Mouse (Mus musculus) natural killer cell, adult 2 months (primary cell): ENCODE results near the gene Rap1a.
"Not testable (repeated sequence)": the region's sequence is repeated elsewhere in the genome, so short reads cannot be mapped to it uniquely, and the experiment has no call there.

ENCODE experiments used
- DNase-seq, 2 experiments: peaks; one replicate each; pipeline ENCODE4 v3.0.0; 2022; ENCODE audit warnings: low spot score in 2 of 2

Gene Rap1a

GRCm38 (mm10) chr3:105717856-105718555 is 83.1 kb downstream of the Rap1a start:
- no peak for DNase-seq

GRCm38 (mm10) chr3:105716353-105717000 is 84.7 kb downstream of the Rap1a start:
- DNase-seq, result no peak

- no peak for DNase-seq
Observed at GRCm38 (mm10) chr3:105714820-105715167, 86.3 kb downstream of the Rap1a start.

GRCm38 (mm10) chr3:105714091-105714819 is 86.9 kb downstream of the Rap1a start:
- no peak for DNase-seq

GRCm38 (mm10) chr3:105712827-105713226 is 88.3 kb downstream of the Rap1a start:
- DNase-seq, result no peak

GRCm38 (mm10) chr3:105711741-105712140 is 89.4 kb downstream of the Rap1a start:
- no peak for DNase-seq

GRCm38 (mm10) chr3:105710246-105710645 is 90.9 kb downstream of the Rap1a start:
- no peak for DNase-seq

- DNase-seq, result no peak
Observed at GRCm38 (mm10) chr3:105707590-105707989, 93.5 kb downstream of the Rap1a start.

GRCm38 (mm10) chr3:105706366-105707020 is 94.6 kb downstream of the Rap1a start:
- no peak for DNase-seq

GRCm38 (mm10) chr3:105705561-105705960 is 95.6 kb downstream of the Rap1a start:
- DNase-seq, result no peak

GRCm38 (mm10) chr3:105705061-105705549 is 96.0 kb downstream of the Rap1a start:
- DNase-seq, result no peak

- DNase-seq, result peak; percentile 39 to 46
Observed at GRCm38 (mm10) chr3:105704031-105705008, 96.8 kb downstream of the Rap1a start, which contains the start of gene Inka2. Inka2 (plus strand) TSS chr3:105704599.

GRCm38 (mm10) chr3:105703571-105703970 is 97.6 kb downstream of the Rap1a start:
- no peak for DNase-seq

- no peak for DNase-seq
Observed at GRCm38 (mm10) chr3:105701399-105701798, 99.7 kb downstream of the Rap1a start.

GRCm38 (mm10) chr3:105700786-105701185 is 100.3 kb downstream of the Rap1a start:
- not testable (repeated sequence) for DNase-seq

GRCm38 (mm10) chr3:105699241-105699933 is 101.7 kb downstream of the Rap1a start:
- DNase-seq, result no peak

- DNase-seq, result no peak
Observed at GRCm38 (mm10) chr3:105698311-105698710, 102.8 kb downstream of the Rap1a start.

GRCm38 (mm10) chr3:105697148-105697441 is 104.0 kb downstream of the Rap1a start:
- DNase-seq, result no peak

GRCm38 (mm10) chr3:105696387-105697147 is 104.6 kb downstream of the Rap1a start:
- DNase-seq, result no peak
